Mouse (Mus musculus): Measurements from ENCODE around the gene Abcg8. TPM values are rescaled to one million over a fixed set of nuclear protein-coding genes. Genes with fewer than 3 reads are reported as not detected.

Abcg8 gene
- total and polyA plus RNA-seq, 3 experiments, result 0.04 TPM; not detected in 2

GRCm38 (mm10) chr17:84717416-84717815 is 41.3 kb downstream of the Abcg8 start:
- H3K36me3 ChIP-seq (replicated peaks in 1 of 2; ENCODE audit: control insufficient read depth in 1 of 2, insufficient read depth in 1 of 2, low read length in 1 of 2), result peaks cover 21 to 72% of the 10 kb centered on the region in 2 experiments
- no peaks in the 10 kb centered on the region for H3K79me2 ChIP-seq (replicated peaks; ENCODE audit: control insufficient read depth, extremely low read depth, insufficient read depth, poor library complexity, severe bottlenecking)
- no peak overlapping the region for H3K4me2 ChIP-seq (ENCODE audit: insufficient read depth, low read depth, poor library complexity, severe bottlenecking)
- in situ Hi-C loops (cut with MboI; ENCODE audit: low pct_ligation_motif_present, low pct_unique_long_range_greater_than_20kb, low sequenced_read_pairs) (no loop called here), dilution Hi-C loops (cut with MboI; ENCODE audit: extremely low pct_ligation_motif_present, extremely low pct_unique_long_range_greater_than_20kb, low sequenced_read_pairs) (no loop called here)
- H3K4me3 ChIP-seq (replicated peaks in 1 of 3; ENCODE audit: low read depth in 2 of 3, low read length in 2 of 3, poor library complexity in 1 of 3), result no peak overlapping the region
- TF ChIP-seq MAZ (IDR thresholded peaks at IDR 0.05; ENCODE audit: low read depth, low read length) (no peak), SMC3 (IDR thresholded peaks at IDR 0.05; ENCODE audit: low read depth, low read length) (no peak)
- H3K27ac ChIP-seq (ENCODE audit: insufficient read depth, low read depth), result no peak overlapping the region
- peaks cover 11 to 58% of the 10 kb centered on the region in 2 experiments for H3K4me1 ChIP-seq (ENCODE audit: control insufficient read depth in 1 of 2, insufficient read depth in 2 of 2)
- H3K9ac ChIP-seq (ENCODE audit: insufficient read depth, low read depth), result no peak overlapping the region
- no peak for DNase-seq (ENCODE audit: extremely low read depth)
- H3K9me3 ChIP-seq (replicated peaks; ENCODE audit: low read length), result no peaks in the 10 kb centered on the region
- no peaks in the 10 kb centered on the region for H3K27me3 ChIP-seq (replicated peaks)

- H3K27ac ChIP-seq (ENCODE audit: insufficient read depth, low read depth), result no peak overlapping the region
- peak; percentile 92 for TF ChIP-seq MAFK (IDR thresholded peaks at IDR 0.05; ENCODE audit: insufficient replicate concordance, low read length)
- TF ChIP-seq MAZ (IDR thresholded peaks at IDR 0.05; ENCODE audit: low read depth, low read length), result no peak
- dilution Hi-C loops (cut with MboI; ENCODE audit: extremely low pct_ligation_motif_present, extremely low pct_unique_long_range_greater_than_20kb, low sequenced_read_pairs), result no loop called here
- peaks cover 21 to 73% of the 10 kb centered on the region in 2 experiments for H3K36me3 ChIP-seq (replicated peaks in 1 of 2; ENCODE audit: control insufficient read depth in 1 of 2, insufficient read depth in 1 of 2, low read length in 1 of 2)
- in situ Hi-C loops (cut with MboI; ENCODE audit: low pct_ligation_motif_present, low pct_unique_long_range_greater_than_20kb, low sequenced_read_pairs), result no loop called here
- H3K4me1 ChIP-seq (ENCODE audit: control insufficient read depth in 1 of 2, insufficient read depth in 2 of 2), result peaks cover 11 to 67% of the 10 kb centered on the region in 2 experiments
- no peak overlapping the region for H3K4me3 ChIP-seq (replicated peaks in 1 of 3; ENCODE audit: low read depth in 2 of 3, low read length in 2 of 3, poor library complexity in 1 of 3)
- no peak for DNase-seq (ENCODE audit: extremely low read depth)
- H3K27me3 ChIP-seq (replicated peaks), result no peaks in the 10 kb centered on the region
- H3K9ac ChIP-seq (ENCODE audit: insufficient read depth, low read depth), result no peak overlapping the region
- H3K79me2 ChIP-seq (replicated peaks; ENCODE audit: control insufficient read depth, extremely low read depth, insufficient read depth, poor library complexity, severe bottlenecking), result no peaks in the 10 kb centered on the region
- H3K9me3 ChIP-seq (replicated peaks; ENCODE audit: low read length), result no peaks in the 10 kb centered on the region
- H3K4me2 ChIP-seq (ENCODE audit: insufficient read depth, low read depth, poor library complexity, severe bottlenecking), result no peak overlapping the region
Observed at GRCm38 (mm10) chr17:84719105-84719504, 43.0 kb downstream of the Abcg8 start.

DNA sequence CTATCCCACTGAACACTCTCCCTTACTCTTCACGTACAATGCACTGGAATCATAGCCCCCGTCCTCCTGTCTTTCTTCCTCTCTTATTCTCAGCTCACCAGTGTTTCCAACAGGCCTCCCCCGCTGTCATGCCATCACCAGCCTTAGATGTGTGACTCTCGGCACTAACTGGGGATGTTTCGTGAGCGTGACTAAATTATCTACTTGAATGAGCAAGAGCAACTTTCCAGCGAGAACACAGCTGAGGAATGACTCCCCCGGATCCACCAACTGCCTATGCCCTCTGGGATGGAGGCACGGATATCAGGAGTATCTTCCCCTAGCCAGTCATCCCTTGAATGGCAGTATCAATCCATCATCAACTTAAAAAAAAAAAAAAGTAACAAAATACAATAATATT is 47.9 kb downstream of the Abcg8 start:
- H3K36me3 ChIP-seq (replicated peaks in 1 of 2; ENCODE audit: control insufficient read depth in 1 of 2, insufficient read depth in 1 of 2, low read length in 1 of 2), result peaks cover 33 to 87% of the 10 kb centered on the region in 2 experiments
- H3K27me3 ChIP-seq (replicated peaks), result no peaks in the 10 kb centered on the region
- dilution Hi-C loops (cut with MboI; ENCODE audit: extremely low pct_ligation_motif_present, extremely low pct_unique_long_range_greater_than_20kb, low sequenced_read_pairs), result no loop called here

More for the DNA sequence above, 47.9 kb downstream of the Abcg8 start:
- TF ChIP-seq MYC (IDR thresholded peaks at IDR 0.05; ENCODE audit: low read depth, low read length) (no peak), UBTF (IDR thresholded peaks at IDR 0.05; ENCODE audit: low read depth, low read length) (no peak), IRF4 (IDR thresholded peaks at IDR 0.05; ENCODE audit: low read depth, low read length) (no peak), PAX5 (IDR thresholded peaks at IDR 0.05; ENCODE audit: low read length) (no peak), JUN (IDR thresholded peaks at IDR 0.05; ENCODE audit: insufficient read depth, low read depth, low read length) (no peak), NELFE (IDR thresholded peaks at IDR 0.05; ENCODE audit: low read depth, low read length) (no peak), MAZ (IDR thresholded peaks at IDR 0.05; ENCODE audit: low read depth, low read length) (no peak), POLR2A (IDR thresholded peaks at IDR 0.05; ENCODE audit: low read depth, low read length) (no peak), SIN3A (IDR thresholded peaks at IDR 0.05; ENCODE audit: low read length) (no peak), RCOR1 (conservative IDR thresholded peaks at IDR 0.05; ENCODE audit: low read depth, low read length) (no peak), MEF2A (IDR thresholded peaks at IDR 0.05; ENCODE audit: borderline replicate concordance, low read depth, low read length) (no peak), KAT2A (IDR thresholded peaks at IDR 0.05; ENCODE audit: insufficient replicate concordance, low read length) (no peak)
- DNase-seq (ENCODE audit: extremely low read depth), result no peak
- Histone ChIP-seq H3K4me2 (ENCODE audit: insufficient read depth, low read depth, poor library complexity, severe bottlenecking) (no peak overlapping the region), H3K79me2 (replicated peaks; ENCODE audit: control insufficient read depth, extremely low read depth, insufficient read depth, poor library complexity, severe bottlenecking) (no peaks in the 10 kb centered on the region), H3K9ac (ENCODE audit: insufficient read depth, low read depth) (no peak overlapping the region), H3K4me3 (replicated peaks in 1 of 3; ENCODE audit: low read depth in 2 of 3, low read length in 2 of 3, poor library complexity in 1 of 3) (no peak overlapping the region), H3K4me1 (ENCODE audit: control insufficient read depth in 1 of 2, insufficient read depth in 2 of 2) (peaks cover 2 to 47% of the 10 kb centered on the region in 2 experiments; a peak in 3 of 4 replicates), H3K27ac (ENCODE audit: insufficient read depth, low read depth) (peak overlapping the region; percentile 54), H3K9me3 (replicated peaks; ENCODE audit: low read length) (no peaks in the 10 kb centered on the region)
- in situ Hi-C loops (cut with MboI; ENCODE audit: low pct_ligation_motif_present, low pct_unique_long_range_greater_than_20kb, low sequenced_read_pairs), result no loop called here
